Mouse (Mus musculus) heart, embryonic 11.5 days (tissue): ENCODE data around the gene Helz2. TPM values are rescaled to one million over a fixed set of nuclear protein-coding genes. Genes with fewer than 3 reads are reported as not detected.

Experiments
- ATAC-seq: fragments of 200-750 bp; cut with Nextera tagmentation; replicated peaks from 2 replicates; pipeline ENCODE4 v1.8.0; 2017; ENCODE audit warnings: moderate library complexity; ENCODE audit not compliant: insufficient number of reproducible peaks, low FRiP score, low TSS enrichment
- H3K27ac ChIP-seq: fragments of 300-500 bp; sonication (generic); 2 replicates; pipeline ENCODE4 v1.5.1; 2014; ENCODE audit warnings: mild to moderate bottlenecking, low read depth, low read length
- H3K27me3 ChIP-seq: fragments of 300-500 bp; sonication (generic); 2 replicates; pipeline ENCODE4 v1.6.1; 2014; ENCODE audit warnings: mild to moderate bottlenecking, low read length, mixed read lengths; ENCODE audit not compliant: control insufficient read depth, insufficient read depth
- H3K36me3 ChIP-seq: fragments of 300-500 bp; sonication (generic); 2 replicates; pipeline ENCODE4 v1.6.1; 2014; ENCODE audit warnings: mild to moderate bottlenecking, low read length, moderate library complexity, mixed read lengths; ENCODE audit not compliant: control insufficient read depth, insufficient read depth
- H3K4me1 ChIP-seq: fragments of 300-500 bp; sonication (generic); 2 replicates; pipeline ENCODE4 v1.6.1; 2014; ENCODE audit warnings: low read length; ENCODE audit not compliant: control insufficient read depth, insufficient read depth
- H3K4me2 ChIP-seq: fragments of 300-500 bp; sonication (generic); 2 replicates; pipeline ENCODE4 v1.6.1; 2014; ENCODE audit warnings: mild to moderate bottlenecking, moderate library complexity
- H3K4me3 ChIP-seq: fragments of 300-500 bp; sonication (generic); 2 replicates; pipeline ENCODE4 v1.5.1; 2014; ENCODE audit warnings: low read depth, low read length
- H3K9ac ChIP-seq: fragments of 300-500 bp; sonication (generic); 2 replicates; pipeline ENCODE4 v1.6.1; 2014; ENCODE audit warnings: mild to moderate bottlenecking, low read depth, low read length, moderate library complexity
- H3K9me3 ChIP-seq: fragments of 300-500 bp; sonication (generic); replicated peaks from 2 replicates; pipeline ENCODE4 v1.6.1; 2016; ENCODE audit warnings: low read length; ENCODE audit not compliant: control insufficient read depth
- WGBS: fragments of 180-500 bp; shearing (Covaris S2); extraction: QIAGEN DNeasy Blood & Tissue Kit; methylation state at CpG from one replicate; pipeline ENCODE4 v1.1.7; 2014; ENCODE audit not compliant: insufficient replicate concordance; 5-methylcytosine and 5-hydroxymethylcytosine counted together
- polyA plus RNA-seq: library from polyadenylated mRNA; unstranded; fragments of >200 nt; fragmentation: Nextera tagmentation; extraction: Ambion mirVana; gene quantifications from 2 replicates; pipeline ENCODE4 v1.2.1, GENCODE M21; 2014

Gene Helz2
- polyA plus RNA-seq, 1 experiment from 2014 or later = 1.2 TPM

- Histone ChIP-seq H3K4me2 (peak overlapping the region; percentile 25; the same call in 1 of the 2 replicates), H3K27me3 (no peaks in the 10 kb centered on the region), H3K36me3 (no peaks in the 10 kb centered on the region), H3K9ac (no peak overlapping the region), H3K27ac (no peak overlapping the region), H3K9me3 (no peaks in the 10 kb centered on the region), H3K4me3 (no peak overlapping the region), H3K4me1 (no peaks in the 10 kb centered on the region)
- no peak for ATAC-seq
- 27% methylated on average over 11 of the region's 11 CpGs for WGBS
Measured at GRCm38 (mm10) chr2:181243706-181244394, 2.0 kb upstream of the Helz2 start.

- H3K27me3 ChIP-seq = no peaks in the 10 kb centered on the region
- no peaks in the 10 kb centered on the region for H3K4me1 ChIP-seq
- H3K27ac ChIP-seq = no peak overlapping the region
- H3K4me2 ChIP-seq = peak overlapping the region; percentile 78
- whole genome bisulfite sequencing = 71% methylated on average over 3 of the region's 3 CpGs
- no peaks in the 10 kb centered on the region for H3K9me3 ChIP-seq
- ATAC-seq = no peak
- H3K9ac ChIP-seq = peak overlapping the region; percentile 81
- H3K4me3 ChIP-seq = peak overlapping the region; percentile 58
- no peaks in the 10 kb centered on the region for H3K36me3 ChIP-seq
Measured at GRCm38 (mm10) chr2:181242314-181242665, 463 bp upstream of the Helz2 start.

- ATAC-seq = no peak
- 86% methylated on average over 13 of the region's 13 CpGs for WGBS
- Histone ChIP-seq H3K36me3 (no peaks in the 10 kb centered on the region), H3K9me3 (no peaks in the 10 kb centered on the region), H3K9ac (no peak overlapping the region), H3K4me2 (peak overlapping the region; percentile 78), H3K27ac (no peak overlapping the region), H3K4me1 (no peaks in the 10 kb centered on the region), H3K4me3 (peak overlapping the region; percentile 58), H3K27me3 (no peaks in the 10 kb centered on the region)
Measured at GRCm38 (mm10) chr2:181240806-181241440, 904 bp downstream of the Helz2 start.

- no peak for ATAC-seq
- WGBS = 84% methylated on average over 9 of the region's 9 CpGs
- no peak overlapping the region for H3K9ac ChIP-seq
Measured at GRCm38 (mm10) chr2:181239261-181239660, 2.6 kb downstream of the Helz2 start.

GRCm38 (mm10) chr2:181238861-181239260 lies 3.0 kb downstream of the Helz2 start:
- no peak overlapping the region for H3K4me3 ChIP-seq
- H3K9me3 ChIP-seq = no peaks in the 10 kb centered on the region
- H3K36me3 ChIP-seq = no peaks in the 10 kb centered on the region
- H3K9ac ChIP-seq = no peak overlapping the region
- WGBS = 63% methylated on average over 2 of the region's 2 CpGs
- H3K4me1 ChIP-seq = no peaks in the 10 kb centered on the region
- H3K4me2 ChIP-seq = no peak overlapping the region
- no peak for ATAC-seq
- H3K27me3 ChIP-seq = no peaks in the 10 kb centered on the region
- H3K27ac ChIP-seq = no peak overlapping the region

More at GRCm38 (mm10) chr2:181239261-181239660, 2.6 kb downstream of the Helz2 start:
- H3K36me3 ChIP-seq = no peaks in the 10 kb centered on the region
- no peak overlapping the region for H3K27ac ChIP-seq
- no peak overlapping the region for H3K4me3 ChIP-seq
- H3K4me2 ChIP-seq = no peak overlapping the region
- H3K27me3 ChIP-seq = no peaks in the 10 kb centered on the region
- no peaks in the 10 kb centered on the region for H3K4me1 ChIP-seq
- no peaks in the 10 kb centered on the region for H3K9me3 ChIP-seq

- Histone ChIP-seq H3K4me3 (no peak overlapping the region), H3K9me3 (no peaks in the 10 kb centered on the region), H3K36me3 (no peaks in the 10 kb centered on the region), H3K27ac (no peak overlapping the region), H3K9ac (no peak overlapping the region), H3K27me3 (no peaks in the 10 kb centered on the region), H3K4me2 (no peak overlapping the region), H3K4me1 (no peaks in the 10 kb centered on the region)
- no peak for ATAC-seq
- WGBS = 73% methylated on average over 10 of the region's 10 CpGs
Measured at GRCm38 (mm10) chr2:181238091-181238610, 3.7 kb downstream of the Helz2 start.

- no peak overlapping the region for H3K27ac ChIP-seq
- whole genome bisulfite sequencing = 86% methylated on average over 17 of the region's 17 CpGs
- H3K4me1 ChIP-seq = no peaks in the 10 kb centered on the region
- no peak for ATAC-seq
- no peak overlapping the region for H3K9ac ChIP-seq
- H3K27me3 ChIP-seq = no peaks in the 10 kb centered on the region
- no peaks in the 10 kb centered on the region for H3K9me3 ChIP-seq
- H3K4me3 ChIP-seq = no peak overlapping the region
- no peak overlapping the region for H3K4me2 ChIP-seq
- no peaks in the 10 kb centered on the region for H3K36me3 ChIP-seq
Measured at GRCm38 (mm10) chr2:181237251-181238014, 4.4 kb downstream of the Helz2 start.

GRCm38 (mm10) chr2:181235681-181236566 lies 5.9 kb downstream of the Helz2 start:
- Histone ChIP-seq H3K27ac (no peak overlapping the region), H3K9ac (no peak overlapping the region), H3K9me3 (no peaks in the 10 kb centered on the region), H3K4me1 (no peaks in the 10 kb centered on the region), H3K4me2 (no peak overlapping the region), H3K36me3 (no peaks in the 10 kb centered on the region), H3K4me3 (no peak overlapping the region), H3K27me3 (no peaks in the 10 kb centered on the region)
- no peak for ATAC-seq
- WGBS = 77% methylated on average over 23 of the region's 23 CpGs
